Mouse (Mus musculus): ENCODE data around the gene Dut. TPM values are rescaled to one million over a fixed set of nuclear protein-coding genes. Genes with fewer than 3 reads are reported as not detected.

Dut gene
- total and polyA plus RNA-seq, 3 experiments: 146 to 331 (median 276) TPM

DNA sequence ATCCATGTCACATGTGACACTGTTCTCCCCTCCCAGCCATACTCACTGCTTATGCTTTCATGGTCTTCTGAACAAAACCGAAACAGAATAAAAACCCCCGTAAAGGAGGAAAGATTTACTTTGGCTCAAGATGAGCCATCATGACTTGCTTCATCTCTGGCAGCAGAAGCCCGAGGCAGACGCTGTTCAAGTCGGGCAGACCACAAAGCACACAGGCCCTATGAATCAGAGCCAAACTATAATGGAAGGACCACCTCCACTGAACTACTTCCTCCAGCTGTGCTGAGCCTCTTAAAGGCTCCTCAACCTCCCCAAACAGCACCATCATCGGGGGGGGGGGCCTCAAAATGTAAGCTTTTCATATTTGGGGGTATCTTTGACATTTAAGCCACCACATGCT is 29.7 kb upstream of the Dut start:
- Histone ChIP-seq H3K79me2 (ENCODE audit: control insufficient read depth, insufficient read depth, low read length, poor library complexity) (no peaks in the 10 kb centered on the region), H3K27ac (ENCODE audit: control insufficient read depth, low read depth, low read length) (no peak overlapping the region), H3K4me1 (ENCODE audit: control insufficient read depth in 1 of 2, insufficient read depth in 2 of 2, low read length in 2 of 2) (peaks cover 6 to 12% of the 10 kb centered on the region in 2 experiments; a peak in 3 of 4 replicates), H3K36me3 (ENCODE audit: control insufficient read depth in 1 of 2, insufficient read depth in 2 of 2, low read length in 2 of 2) (peaks cover 0 to 10% of the 10 kb centered on the region in 2 experiments; a peak in 2 of 4 replicates), H3K9ac (ENCODE audit: control insufficient read depth, low read depth, low read length, poor library complexity, severe bottlenecking) (no peak overlapping the region), H3K9me3 (replicated peaks; ENCODE audit: insufficient read depth, low read length) (no peaks in the 10 kb centered on the region), H3K4me3 (ENCODE audit: control insufficient read depth in 1 of 2, insufficient read depth in 1 of 2, low read depth in 2 of 2, low read length in 2 of 2) (no peak overlapping the region), H3K27me3 (ENCODE audit: control insufficient read depth in 1 of 2, insufficient read depth in 2 of 2, low read length in 2 of 2) (no peaks in the 10 kb centered on the region)
- no peak for TF ChIP-seq POLR2A (IDR thresholded peaks at IDR 0.05; ENCODE audit: control insufficient read depth in 1 of 2, insufficient read depth in 1 of 2, low read depth in 1 of 2, low read length in 2 of 2, poor library complexity in 1 of 2)
- TF ChIP-seq EP300 (IDR thresholded peaks at IDR 0.05; ENCODE audit: low read depth in 1 of 2, low read length in 2 of 2): no peak
- TF ChIP-seq HCFC1 (IDR thresholded peaks at IDR 0.05; ENCODE audit: low read depth, low read length): no peak
- TF ChIP-seq JUND (IDR thresholded peaks at IDR 0.05; ENCODE audit: low read depth, low read length): no peak
- TF ChIP-seq TAL1 (IDR thresholded peaks at IDR 0.05; ENCODE audit: low read length): no peak
- no peak for TF ChIP-seq SIN3A (IDR thresholded peaks at IDR 0.05; ENCODE audit: low read length)
- TF ChIP-seq BHLHE40 (IDR thresholded peaks at IDR 0.05; ENCODE audit: borderline replicate concordance, low read depth, low read length): no peak
- no peak for TF ChIP-seq GABPA (IDR thresholded peaks at IDR 0.05; ENCODE audit: low read depth, low read length)
- no peak for TF ChIP-seq TCF12 (IDR thresholded peaks at IDR 0.05; ENCODE audit: low read depth, low read length)
- no peak for TF ChIP-seq POLR2AphosphoS2 (IDR thresholded peaks at IDR 0.05; ENCODE audit: low read length)
- no peak for TF ChIP-seq USF1 (IDR thresholded peaks at IDR 0.05; ENCODE audit: low read depth, low read length)
- DNase-seq (ENCODE audit: low read depth, low spot score): no peak

DNA sequence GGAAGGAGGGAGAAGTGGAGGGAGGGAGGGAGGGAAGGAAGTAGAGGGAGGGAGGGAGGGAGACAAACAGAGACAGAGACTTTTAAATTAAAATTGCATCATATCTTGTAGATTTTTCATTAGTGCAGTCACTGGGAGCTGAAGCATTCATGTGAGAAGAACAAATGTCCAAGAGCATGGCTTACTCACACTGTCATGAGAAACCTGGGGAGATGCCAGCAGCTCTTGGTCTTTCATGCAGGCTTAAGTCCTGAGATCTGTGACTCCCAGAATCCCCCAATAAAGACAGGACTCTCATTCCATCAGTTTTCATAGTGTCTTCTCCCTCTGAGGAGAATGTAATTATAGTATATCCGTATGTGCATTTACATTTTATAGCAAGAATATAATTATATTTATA is 28.4 kb upstream of the Dut start:
- no peaks in the 10 kb centered on the region for H3K79me2 ChIP-seq (ENCODE audit: control insufficient read depth, insufficient read depth, low read length, poor library complexity)
- DNase-seq (ENCODE audit: low read depth, low spot score): no peak
- H3K4me1 ChIP-seq (ENCODE audit: control insufficient read depth in 1 of 2, insufficient read depth in 2 of 2, low read length in 2 of 2): peaks cover 6 to 12% of the 10 kb centered on the region in 2 experiments; a peak in 3 of 4 replicates
- H3K9me3 ChIP-seq (replicated peaks; ENCODE audit: insufficient read depth, low read length): no peaks in the 10 kb centered on the region
- H3K9ac ChIP-seq (ENCODE audit: control insufficient read depth, low read depth, low read length, poor library complexity, severe bottlenecking): no peak overlapping the region
- no peak overlapping the region for H3K4me3 ChIP-seq (ENCODE audit: control insufficient read depth in 1 of 2, insufficient read depth in 1 of 2, low read depth in 2 of 2, low read length in 2 of 2)
- no peak overlapping the region for H3K27ac ChIP-seq (ENCODE audit: control insufficient read depth, low read depth, low read length)
- H3K36me3 ChIP-seq (ENCODE audit: control insufficient read depth in 1 of 2, insufficient read depth in 2 of 2, low read length in 2 of 2): peaks cover 0 to 10% of the 10 kb centered on the region in 2 experiments; a peak in 2 of 4 replicates
- no peaks in the 10 kb centered on the region for H3K27me3 ChIP-seq (ENCODE audit: control insufficient read depth in 1 of 2, insufficient read depth in 2 of 2, low read length in 2 of 2)
- TF ChIP-seq MYB (IDR thresholded peaks at IDR 0.05; ENCODE audit: low read depth, low read length) (no peak), GATA1 (IDR thresholded peaks at IDR 0.05; ENCODE audit: low read depth, low read length) (no peak), JUND (IDR thresholded peaks at IDR 0.05; ENCODE audit: low read depth, low read length) (no peak), MEF2A (IDR thresholded peaks at IDR 0.05; ENCODE audit: extremely low read depth, insufficient replicate concordance, low read depth, low read length, poor library complexity, severe bottlenecking) (no peak), ZMIZ1 (IDR thresholded peaks at IDR 0.05; ENCODE audit: low read depth, low read length) (no peak), POLR2A (IDR thresholded peaks at IDR 0.05; ENCODE audit: control insufficient read depth in 1 of 2, insufficient read depth in 1 of 2, low read depth in 1 of 2, low read length in 2 of 2, poor library complexity in 1 of 2) (no peak), MAZ (IDR thresholded peaks at IDR 0.05; ENCODE audit: low read depth, low read length) (no peak), MXI1 (IDR thresholded peaks at IDR 0.05; ENCODE audit: low read depth, low read length) (no peak), E2F4 (IDR thresholded peaks at IDR 0.05; ENCODE audit: borderline replicate concordance, low read depth, low read length) (no peak), USF2 (IDR thresholded peaks at IDR 0.05; ENCODE audit: borderline replicate concordance in 1 of 2, insufficient read depth in 1 of 2, low read depth in 1 of 2, low read length in 2 of 2) (no peak), MAX (IDR thresholded peaks at IDR 0.05; ENCODE audit: low read length) (no peak)
